Mouse (Mus musculus) gastrocnemius, adult 8-10 months (tissue): Measurements from ENCODE around the gene Fcgrt. TPM values are rescaled to one million over a fixed set of nuclear protein-coding genes. Genes with fewer than 3 reads are reported as not detected.
A peak's percentile ranks its signal among the peaks of the same experiment; 100 is the strongest.

ENCODE experiments used
- DNase-seq, 2 experiments: peaks; one replicate each; pipeline ENCODE4 v3.0.0; 2022; ENCODE audit warnings: low spot score in 2 of 2
- microRNA-seq: library from miRNA; unstranded; fragments of <30 nt; microRNA quantifications from one replicate; pipeline ENCODE4 v1.2.0, GENCODE M21; 2022
- total RNA-seq, 4 experiments: library from RNA; stranded (reverse); gene quantifications; 2 replicates each; pipeline ENCODE4 v1.2.4; 2022

Fcgrt gene
- total RNA-seq, 4 experiments from 2014 or later: 23.8 to 37.0 (median 30.0) TPM

DNA sequence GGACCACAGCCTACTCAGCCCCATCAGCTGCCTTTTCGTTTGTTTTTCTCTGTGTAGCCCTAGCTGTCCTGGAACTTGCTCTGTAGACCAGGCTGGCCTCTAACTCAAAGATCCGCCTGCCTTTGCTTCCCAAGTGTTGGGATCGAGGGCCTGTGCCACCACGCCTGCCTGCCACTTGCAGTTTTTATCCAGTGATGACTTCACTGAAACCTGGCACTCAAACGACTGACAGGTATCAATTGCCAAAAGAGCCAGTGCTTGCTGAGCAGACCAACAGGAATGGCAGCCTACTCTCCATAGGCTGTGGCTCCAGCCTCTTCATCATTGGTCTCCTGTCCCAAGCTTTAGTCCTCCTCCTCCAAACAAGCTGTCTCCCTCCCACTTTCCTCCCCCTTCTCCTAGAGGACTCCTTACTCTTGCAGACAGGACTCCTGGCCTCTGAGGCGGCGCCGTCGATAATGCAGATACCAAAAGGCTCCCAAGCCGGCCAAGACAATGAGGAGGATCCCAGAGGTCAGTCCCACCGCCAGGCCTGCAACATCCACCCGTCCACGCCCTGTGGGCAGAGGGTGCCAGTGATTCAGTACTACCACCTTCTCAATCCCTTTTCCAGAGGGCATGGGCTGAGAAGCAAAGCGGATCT is 47.2 kb downstream of the Fcgrt start:
- DNase-seq: no peak

DNA sequence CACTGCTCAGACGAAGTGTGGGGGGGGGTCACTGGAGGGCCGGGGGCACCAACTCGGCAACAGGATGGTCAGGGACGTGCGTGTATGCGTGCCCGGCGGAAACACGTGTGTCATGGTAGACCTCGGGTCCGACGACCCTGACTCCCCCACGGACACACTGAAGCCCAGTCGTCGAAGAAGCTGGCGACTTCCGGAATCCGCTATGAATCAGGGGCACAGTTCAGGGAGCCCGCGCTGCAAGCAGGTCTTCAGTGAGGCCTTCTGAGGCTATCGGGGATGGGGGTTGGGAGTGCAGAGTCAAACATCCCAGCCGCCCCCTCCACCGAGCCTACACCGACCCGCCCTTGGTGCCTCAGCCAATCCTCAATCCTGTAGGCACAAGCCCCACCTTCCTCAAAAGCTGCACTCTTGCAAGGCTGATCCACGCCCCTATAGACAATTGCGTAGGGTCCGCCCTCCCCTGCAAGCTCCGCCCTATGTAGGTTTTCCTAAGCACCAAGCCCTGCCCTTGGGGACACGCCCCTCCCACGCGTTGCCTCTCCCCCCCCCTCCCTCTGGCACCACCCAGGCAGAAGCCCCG is 49.6 kb downstream of the Fcgrt start:
- DNase-seq: peak; percentile 92 to 96

DNA sequence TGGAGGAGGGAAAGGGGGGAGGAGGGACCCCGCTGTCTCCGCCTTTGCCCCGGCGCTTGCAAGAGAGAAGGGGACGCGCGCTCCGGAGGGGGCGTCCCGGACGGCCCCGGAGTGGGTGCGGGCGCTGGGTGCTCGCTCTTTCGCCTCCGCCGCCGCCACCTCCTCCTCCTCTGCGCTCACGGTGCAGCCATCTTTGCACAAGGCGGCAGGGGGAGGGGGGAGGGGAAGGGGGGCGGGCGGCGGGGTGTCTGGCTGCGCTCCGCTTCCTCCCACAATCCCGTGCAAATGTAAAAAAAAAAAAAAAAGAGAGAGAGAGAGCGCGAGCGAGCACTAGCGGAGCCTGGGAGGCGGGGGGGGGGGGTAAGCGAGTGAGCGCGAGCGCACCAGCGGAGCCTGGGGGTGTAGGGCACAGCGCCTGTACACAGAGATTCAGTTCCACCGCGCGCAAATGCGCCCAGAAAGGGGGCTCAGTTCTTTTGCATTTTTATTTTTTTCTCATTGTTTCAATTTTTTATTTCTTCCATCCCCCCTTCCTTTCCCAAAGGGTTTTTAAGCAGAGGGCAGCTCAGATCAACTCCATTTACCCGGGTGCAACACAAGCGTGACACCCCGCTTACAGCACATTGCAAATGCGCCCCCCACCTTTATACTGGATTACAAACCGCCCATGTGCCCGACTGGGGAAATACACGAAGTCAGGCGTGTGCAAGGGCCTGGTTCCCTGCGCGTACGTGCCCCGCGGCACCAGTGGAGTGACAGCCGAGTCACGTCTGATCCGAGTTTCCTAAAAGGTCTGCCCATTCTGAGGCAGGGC is 50.3 kb downstream of the Fcgrt start:
- peak; percentile 66 to 74 for DNase-seq

DNA sequence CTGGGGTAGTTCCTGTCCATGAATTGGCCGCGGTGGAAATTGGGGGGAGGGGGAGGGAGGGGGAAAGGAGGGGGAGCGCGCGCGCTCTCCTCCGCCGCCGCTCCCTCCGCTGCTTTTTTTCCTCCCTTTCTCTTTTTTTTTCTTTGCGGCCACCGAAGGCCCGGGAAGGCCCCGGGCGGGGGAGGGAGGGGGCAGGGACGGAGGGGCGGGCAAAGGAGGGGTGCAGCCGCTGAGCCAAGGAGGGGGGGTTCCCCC is 50.9 kb downstream of the Fcgrt start, which contains the start of gene Prr12:
Prr12 (minus strand) TSS at position 20 of the 255 bp plus-strand sequence.
- no peak for DNase-seq

DNA sequence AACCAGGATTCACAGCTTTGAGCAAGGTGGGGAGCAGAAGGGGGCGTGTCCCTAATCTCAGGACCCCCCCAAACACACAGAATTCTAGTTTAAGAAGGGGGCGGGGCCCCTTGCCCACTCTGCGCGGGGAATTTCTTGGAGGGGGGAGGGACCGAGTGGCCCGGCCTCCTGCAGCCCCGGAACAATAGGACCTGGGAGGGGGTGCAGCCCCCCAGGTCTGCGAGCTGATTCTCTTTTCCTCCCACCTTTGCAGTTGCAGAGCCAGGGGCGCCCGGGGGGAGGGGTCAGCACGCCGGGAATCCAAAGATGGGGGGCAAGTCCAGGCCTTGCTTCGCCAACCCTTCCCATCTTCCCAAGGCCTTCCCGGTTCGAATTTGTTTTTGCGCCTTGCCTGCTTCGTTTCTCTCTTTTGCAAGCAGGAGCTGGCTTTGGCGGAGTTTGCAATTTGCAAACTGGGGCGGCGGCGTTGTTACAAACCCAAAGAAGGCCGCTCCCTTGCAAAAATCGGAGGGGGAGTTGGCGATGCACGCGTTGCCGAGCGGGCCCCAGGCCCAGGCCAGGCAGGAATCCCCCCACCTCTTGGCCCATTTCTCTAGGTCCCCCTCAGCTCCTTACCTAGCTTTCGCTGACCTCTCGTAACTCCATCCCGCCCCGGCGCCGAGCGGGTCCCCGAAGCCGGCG is 51.3 kb downstream of the Fcgrt start:
- no peak for DNase-seq

DNA sequence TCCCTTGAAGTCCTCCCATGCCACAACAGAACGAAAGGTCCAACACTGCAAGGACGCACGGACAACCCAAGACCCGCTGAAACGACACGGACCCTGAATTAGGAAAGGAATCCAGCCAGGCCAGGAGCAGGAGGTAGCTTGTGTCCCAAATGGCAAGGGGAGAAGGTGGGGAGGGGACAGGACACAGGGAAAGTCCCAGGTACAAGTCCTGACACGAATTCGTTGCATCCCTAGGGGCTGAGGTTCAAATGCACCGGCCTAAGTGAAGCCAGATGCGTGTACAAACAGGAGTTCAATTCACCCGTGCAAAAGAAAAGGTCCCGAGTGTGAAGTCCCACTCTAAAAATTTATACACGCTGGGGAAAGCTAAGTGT is 52.1 kb downstream of the Fcgrt start:
- no peak for DNase-seq

DNA sequence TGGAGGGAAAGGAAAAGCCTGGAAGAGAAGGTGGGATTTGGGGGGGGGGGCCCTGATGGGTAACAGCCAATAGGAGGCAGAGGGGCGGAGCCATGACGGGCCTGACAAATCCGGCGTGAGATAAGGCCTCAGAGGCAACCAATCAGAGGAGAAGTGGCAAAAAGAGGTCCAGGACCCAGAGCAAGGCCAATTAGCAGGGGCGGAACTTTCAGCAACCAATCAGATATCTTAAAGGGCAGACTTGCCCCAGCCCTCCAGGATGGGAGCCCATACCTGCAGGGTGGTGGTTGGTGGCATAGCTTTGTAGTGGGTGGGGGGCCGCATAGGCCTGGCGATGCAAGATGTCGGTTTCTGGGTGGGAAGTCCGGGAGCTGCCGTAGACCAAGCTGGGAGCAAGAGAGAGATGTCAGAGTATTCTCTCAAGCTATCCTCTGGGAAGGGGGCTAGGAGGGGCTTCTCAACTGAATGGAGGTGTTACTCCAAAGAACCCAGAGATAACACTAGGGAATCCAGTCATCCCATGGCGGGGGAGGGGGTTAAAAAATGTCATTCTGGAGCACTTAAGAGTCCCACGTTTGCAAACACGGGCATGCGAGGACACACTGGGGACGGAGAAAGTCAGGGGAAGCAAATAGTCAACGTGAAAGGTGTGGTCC is 52.6 kb downstream of the Fcgrt start:
- DNase-seq: peak; percentile 43 to 60

DNA sequence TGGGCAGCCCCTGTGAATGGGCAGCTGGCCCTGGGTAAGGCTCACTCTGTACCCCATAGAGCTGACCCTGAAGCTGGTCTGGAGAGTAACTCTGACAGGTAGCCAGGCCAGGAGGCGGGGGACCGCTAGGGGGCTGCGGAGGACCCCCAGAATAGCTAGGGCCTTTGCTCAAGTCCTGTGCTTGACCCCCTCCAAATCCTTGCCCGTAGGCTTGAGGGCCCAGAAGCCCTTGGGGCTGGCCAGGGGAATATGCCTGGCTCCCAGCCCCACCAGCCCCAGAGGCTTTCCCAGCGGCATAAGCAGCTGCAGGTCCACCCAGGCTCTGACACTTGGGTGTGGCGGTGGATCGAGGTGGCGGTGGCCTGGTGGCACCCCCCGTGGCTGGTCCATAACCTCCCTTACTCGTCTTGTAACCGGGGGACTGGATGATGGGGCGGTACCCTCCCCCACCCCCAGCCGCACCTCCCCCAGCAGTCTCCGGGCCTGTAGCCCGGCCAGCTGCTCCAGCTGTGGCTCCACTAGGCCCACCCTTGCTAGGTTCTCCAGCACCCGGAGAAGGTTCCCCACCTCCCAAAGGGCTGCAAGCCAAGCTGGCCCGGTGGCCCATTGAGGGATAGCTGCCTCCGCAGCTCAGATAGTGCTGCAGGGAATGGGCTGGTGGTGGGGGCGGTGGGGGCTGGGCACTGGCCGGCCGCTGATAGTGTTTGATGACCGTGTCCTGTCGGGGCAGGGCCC is 54.6 kb downstream of the Fcgrt start:
- no peak for DNase-seq

DNA sequence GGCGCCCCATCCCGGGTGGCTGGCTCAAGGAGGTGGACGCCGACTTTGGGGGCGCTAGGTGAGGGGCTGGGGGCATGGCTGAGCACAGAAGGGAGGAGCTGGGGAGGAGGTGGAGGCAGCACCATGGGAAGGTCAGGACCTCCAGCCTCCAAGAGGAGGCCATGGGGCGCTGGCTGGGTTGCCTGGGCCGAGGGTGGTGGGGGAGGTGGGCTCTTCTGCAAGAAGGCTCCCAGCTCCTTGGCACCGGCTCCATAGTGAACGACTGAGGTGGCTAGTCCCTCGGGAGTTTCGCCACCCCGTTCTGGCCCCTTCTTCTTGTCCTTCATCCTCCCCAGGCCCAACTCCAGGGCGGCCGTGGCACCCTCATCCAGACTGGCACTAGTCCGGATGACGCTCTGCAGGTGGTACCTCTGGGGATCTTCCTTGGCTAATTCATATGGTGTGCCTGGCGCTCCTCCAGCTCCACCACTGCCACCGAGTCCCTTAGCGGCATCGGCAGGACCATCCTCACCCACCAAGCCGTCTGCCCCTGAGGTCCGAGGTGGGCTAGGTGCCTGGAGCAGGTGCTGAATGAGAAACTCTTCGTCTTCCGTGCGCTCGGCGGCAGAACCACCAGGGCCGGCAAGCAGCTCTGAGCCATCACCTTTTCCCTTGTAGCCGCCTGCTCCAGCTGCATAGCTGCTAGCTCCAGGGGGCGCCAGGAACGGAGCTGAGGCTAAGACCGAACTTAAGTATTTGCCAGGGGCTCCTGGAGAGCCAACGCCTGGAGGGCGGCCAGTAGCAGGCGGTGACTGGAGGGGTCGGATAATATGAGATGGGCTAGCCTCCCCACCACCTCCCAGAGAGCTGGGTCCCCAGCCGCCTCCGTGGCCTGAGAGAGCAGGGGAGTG is 55.4 kb downstream of the Fcgrt start:
- no peak for DNase-seq

DNA sequence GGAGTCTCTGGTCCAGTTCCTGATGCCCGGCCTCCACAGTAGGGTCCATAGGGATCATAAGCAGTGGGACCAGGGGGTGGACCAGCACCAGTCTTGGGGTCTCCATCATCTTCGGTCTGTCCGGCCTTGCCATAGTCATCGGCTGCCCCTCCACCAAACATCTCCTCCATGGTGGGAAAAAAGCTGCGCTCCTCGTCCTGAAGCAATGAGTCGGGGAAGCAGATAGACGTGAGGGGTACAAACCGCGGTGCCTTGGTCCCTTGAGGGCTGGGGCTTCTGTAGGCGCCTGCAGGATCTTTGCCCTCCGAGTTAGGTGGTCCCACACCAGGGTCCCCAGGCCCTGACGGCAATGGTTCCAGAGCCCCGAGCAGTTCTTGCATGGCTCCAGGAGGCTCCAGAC is 56.2 kb downstream of the Fcgrt start:
- no peak for DNase-seq

DNA sequence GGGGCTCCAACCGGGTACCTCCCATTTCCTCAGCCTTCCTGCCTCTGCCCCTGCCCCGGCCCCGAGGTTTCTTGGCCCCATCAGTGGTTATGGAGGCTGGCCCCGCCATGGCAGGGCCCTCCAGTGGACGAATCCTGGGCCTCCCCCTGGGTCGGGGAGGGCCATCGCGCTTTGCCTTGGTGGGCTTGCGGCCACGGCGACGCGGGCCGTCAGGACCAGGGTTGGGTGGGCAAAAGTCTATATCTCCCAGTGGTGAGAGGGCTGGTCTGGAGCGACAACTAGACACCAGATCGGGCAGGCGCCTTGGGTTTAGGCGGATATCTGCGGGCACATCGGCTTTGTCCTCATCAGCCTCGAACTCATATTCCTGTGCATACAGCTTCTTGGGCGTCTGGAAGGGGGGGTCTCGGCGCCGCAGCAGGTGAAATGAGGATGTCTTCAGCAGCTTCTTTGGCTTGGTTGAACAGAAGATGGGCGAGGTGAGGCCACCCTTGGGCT is 56.7 kb downstream of the Fcgrt start:
- no peak for DNase-seq

DNA sequence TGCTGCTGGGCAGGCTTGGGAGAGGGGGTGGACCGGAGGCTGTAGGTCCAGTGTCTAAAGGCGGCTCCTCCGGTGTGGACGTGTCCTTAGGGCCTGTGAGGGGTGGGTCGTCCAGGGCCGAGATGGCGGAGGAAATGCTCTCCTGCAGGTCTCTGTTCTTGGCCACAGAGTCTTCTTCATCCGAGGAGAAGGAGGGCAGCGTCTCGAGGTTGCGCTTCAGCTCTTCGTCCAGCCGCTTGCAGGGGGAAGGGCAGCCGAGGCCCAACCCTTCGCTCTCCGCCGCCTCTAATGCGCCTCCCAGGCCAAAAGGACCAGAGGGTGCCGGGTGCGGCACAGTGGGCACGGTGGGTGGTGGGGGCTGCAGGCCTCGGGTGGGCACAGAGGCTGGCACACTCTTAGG is 57.9 kb downstream of the Fcgrt start:
- DNase-seq: no peak

DNA sequence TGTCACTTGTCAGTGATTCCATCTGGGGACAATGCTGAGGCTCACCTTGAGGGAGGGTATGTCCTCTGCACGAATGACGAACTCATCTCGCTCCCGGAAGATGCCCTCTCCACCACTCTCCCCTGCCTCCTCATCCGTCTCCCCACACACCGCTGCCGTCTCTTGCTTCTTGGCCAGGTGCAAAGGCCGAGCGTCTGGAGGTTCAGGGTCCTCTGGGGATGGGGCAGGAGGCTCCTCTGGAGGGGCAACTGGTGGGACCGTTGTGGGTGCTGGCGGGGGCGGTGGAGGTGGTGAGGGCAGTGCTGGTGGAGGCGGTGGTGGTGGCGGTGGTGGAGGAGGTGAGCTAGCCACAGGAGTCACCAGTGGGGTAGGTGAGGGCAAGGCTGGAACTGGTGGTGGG is 60.3 kb downstream of the Fcgrt start:
- no peak for DNase-seq

Small RNA genes lying within 50 kb of the gene (microRNA-seq; reads per million reads assigned to microRNA genes)
- gene Mir150 (802 reads per million, percentile 77 among the genes with 10 or more reads in this experiment), gene Mir5121 (5.0 reads per million)

Other genes starting within 250 kb of the Fcgrt start
- gene Pnkp, start 246.7 kb downstream of the Fcgrt start, total RNA-seq: 10 to 100 TPM; 21.2 to 23.9 (median 22.4) TPM
- gene Ptov1, start 234.1 kb downstream of the Fcgrt start, total RNA-seq: 100 to 1,000 TPM; 146 to 178 (median 160) TPM
- 10 to 100 TPM; 64.0 to 79.1 (median 71.0) TPM for gene Med25, start 211.1 kb downstream of the Fcgrt start, total RNA-seq
- 10 to 100 TPM; 17.4 to 27.1 (median 18.7) TPM for gene Fuz, start 207.8 kb downstream of the Fcgrt start, total RNA-seq
- 10 to 100 TPM; 63.5 to 67.9 (median 65.5) TPM for gene Ap2a1, start 174.4 kb downstream of the Fcgrt start, total RNA-seq
- not detected for gene Tsks, start 160.6 kb downstream of the Fcgrt start, total RNA-seq
- 1 to 10 TPM in 1 of 4 experiments, under 1 TPM in 3; 0.61 to 1.3 (median 0.71) TPM for gene Cpt1c, start 129.0 kb downstream of the Fcgrt start, total RNA-seq
- 100 to 1,000 TPM; 144 to 162 (median 152) TPM for gene Prmt1, start 117.3 kb downstream of the Fcgrt start, total RNA-seq
- gene Irf3, start 106.2 kb downstream of the Fcgrt start, total RNA-seq: 10 to 100 TPM; 13.5 to 22.2 (median 17.9) TPM
- 10 to 100 TPM in 1 of 4 experiments, 1 to 10 TPM in 3; 8.2 to 13.0 (median 9.4) TPM for gene Bcl2l12, start 105.1 kb downstream of the Fcgrt start, total RNA-seq
- gene Scaf1, start 87.5 kb downstream of the Fcgrt start, total RNA-seq: 10 to 100 TPM; 43.2 to 50.7 (median 48.4) TPM
- 10 to 100 TPM; 20.1 to 25.7 (median 21.3) TPM for gene Rras, start 85.9 kb downstream of the Fcgrt start, total RNA-seq
- 10 to 100 TPM; 15.3 to 17.5 (median 15.9) TPM for gene Prr12, start 51.0 kb downstream of the Fcgrt start, total RNA-seq
- gene Nosip, start 41.4 kb downstream of the Fcgrt start, total RNA-seq: 10 to 100 TPM; 24.5 to 31.0 (median 28.2) TPM
- 10 to 100 TPM in 2 of 4 experiments, 1 to 10 TPM in 2; 7.2 to 13.3 (median 10.6) TPM for gene Prrg2, start 41.2 kb downstream of the Fcgrt start, total RNA-seq
- gene Rcn3, start 11.6 kb downstream of the Fcgrt start, total RNA-seq: 10 to 100 TPM in 1 of 4 experiments, 1 to 10 TPM in 3; 4.1 to 10.2 (median 7.5) TPM
- gene Rps11, start 20.6 kb upstream of the Fcgrt start, total RNA-seq: 100 to 1,000 TPM; 471 to 554 (median 519) TPM
- 100 to 1,000 TPM; 647 to 843 (median 690) TPM for gene Rpl13a, start 24.9 kb upstream of the Fcgrt start, total RNA-seq
- not detected for gene Gm45713, start 32.4 kb upstream of the Fcgrt start, total RNA-seq
- 1 to 10 TPM in 3 of 4 experiments, under 1 TPM in 1; 0.94 to 2.7 (median 2.3) TPM for gene Flt3l, start 32.6 kb upstream of the Fcgrt start, total RNA-seq
- gene Pih1d1, start 50.5 kb upstream of the Fcgrt start, total RNA-seq: 10 to 100 TPM; 34.6 to 42.1 (median 38.3) TPM
- gene Aldh16a1, start 50.7 kb upstream of the Fcgrt start, total RNA-seq: 10 to 100 TPM; 10.4 to 16.9 (median 13.7) TPM
- under 1 TPM; 0.21 to 0.39 (median 0.31) TPM for gene Slc17a7, start 60.1 kb upstream of the Fcgrt start, total RNA-seq
- gene Gfy, start 75.7 kb upstream of the Fcgrt start, total RNA-seq: not detected
- gene Pth2, start 77.1 kb upstream of the Fcgrt start, total RNA-seq: not detected
- gene Ccdc155, start 101.0 kb upstream of the Fcgrt start, total RNA-seq: under 1 TPM in 1 of 4 experiments, not detected in 3; 0.25 TPM
- not detected for gene Dkkl1, start 108.3 kb upstream of the Fcgrt start, total RNA-seq
- 1 to 10 TPM in 3 of 4 experiments, under 1 TPM in 1; 0.77 to 3.1 (median 1.7) TPM for gene Tead2, start 111.9 kb upstream of the Fcgrt start, total RNA-seq
- gene Cd37, start 135.3 kb upstream of the Fcgrt start, total RNA-seq: 1 to 10 TPM in 3 of 4 experiments, under 1 TPM in 1; 0.15 to 2.0 (median 1.2) TPM
- not detected for gene Slc6a16, start 137.2 kb upstream of the Fcgrt start, total RNA-seq
- not detected for gene Slc6a21, start 173.7 kb upstream of the Fcgrt start, total RNA-seq
- gene Trpm4, start 229.9 kb upstream of the Fcgrt start, total RNA-seq: 10 to 100 TPM; 30.7 to 35.6 (median 32.0) TPM
- gene Hrc, start 231.4 kb upstream of the Fcgrt start, total RNA-seq: 100 to 1,000 TPM; 700 to 858 (median 833) TPM